Mouse (Mus musculus) hindbrain, postnatal 0 days (tissue): ENCODE measurements around the gene Spata22. TPM values are rescaled to one million over a fixed set of nuclear protein-coding genes. Genes with fewer than 3 reads are reported as not detected.
"Not testable (repeated sequence)": the region's sequence is repeated elsewhere in the genome, so short reads cannot be mapped to it uniquely, and the experiment has no call there.

Source experiments
- ATAC-seq: fragments of 200-750 bp; cut with Nextera tagmentation; 2 replicates; pipeline ENCODE4 v1.8.0; 2017; ENCODE audit warnings: mild to moderate bottlenecking, moderate TSS enrichment, moderate library complexity
- DNase-seq: peaks from one replicate; pipeline ENCODE4 v3.0.0-alpha.2; 2015; ENCODE audit warnings: low spot score
- H3K27ac ChIP-seq: fragments of 300-500 bp; sonication (generic); 2 replicates; pipeline ENCODE4 v1.5.1; 2014; ENCODE audit warnings: mild to moderate bottlenecking
- H3K27me3 ChIP-seq: fragments of 300-500 bp; sonication (generic); 2 replicates; pipeline ENCODE4 v1.6.1; 2014; ENCODE audit warnings: low read length, mixed read lengths; ENCODE audit not compliant: insufficient read depth
- H3K36me3 ChIP-seq: fragments of 300-500 bp; sonication (generic); 2 replicates; pipeline ENCODE4 v1.6.1; 2014; ENCODE audit warnings: low read length, mixed read lengths; ENCODE audit not compliant: insufficient read depth
- H3K4me1 ChIP-seq: fragments of 300-500 bp; sonication (generic); 2 replicates; pipeline ENCODE4 v1.6.1; 2014; ENCODE audit warnings: antibody characterized with exemption, low read length, mixed read lengths; ENCODE audit not compliant: insufficient read depth
- H3K4me2 ChIP-seq: fragments of 300-500 bp; sonication (generic); 2 replicates; pipeline ENCODE4 v1.6.1; 2014; ENCODE audit warnings: low read depth, mild to moderate bottlenecking, low read length, moderate library complexity, mixed read lengths
- H3K4me3 ChIP-seq: fragments of 300-500 bp; sonication (generic); 2 replicates; pipeline ENCODE4 v1.5.1; 2014; ENCODE audit warnings: low read length
- H3K9ac ChIP-seq: fragments of 300-500 bp; sonication (generic); replicated peaks from 2 replicates; pipeline ENCODE4 v1.6.1; 2014; ENCODE audit warnings: mild to moderate bottlenecking, low read length, moderate library complexity, mixed read lengths
- H3K9me3 ChIP-seq: fragments of 300-500 bp; sonication (generic); 2 replicates; pipeline ENCODE4 v1.6.1; 2016; ENCODE audit warnings: low read length, mixed read lengths
- CTCF ChIP-seq: IDR thresholded peaks from 2 replicates; pipeline ENCODE4 v1.5.1; 2016; ENCODE audit warnings: antibody characterized with exemption, control low read depth, low read depth
- WGBS: fragments of 180-500 bp; shearing (Covaris S2); extraction: QIAGEN DNeasy Blood & Tissue Kit; methylation state at CpG from one replicate; pipeline ENCODE4 v1.1.7; 2014; 5-methylcytosine and 5-hydroxymethylcytosine counted together
- polyA plus RNA-seq: library from polyadenylated mRNA; unstranded; fragments of >200 nt; fragmentation: Nextera tagmentation; extraction: Ambion mirVana; gene quantifications from 2 replicates; pipeline ENCODE4 v1.2.1, GENCODE M21; 2015
- total RNA-seq: library from RNA; depleted of rRNA; stranded (reverse); fragments of >200 nt; gene quantifications from 2 replicates; pipeline ENCODE4 v1.2.3, GENCODE M21; 2014

The Spata22 gene
- total and polyA plus RNA-seq, 2 experiments from 2014 or later = 0.34 TPM; not detected in 1

DNA sequence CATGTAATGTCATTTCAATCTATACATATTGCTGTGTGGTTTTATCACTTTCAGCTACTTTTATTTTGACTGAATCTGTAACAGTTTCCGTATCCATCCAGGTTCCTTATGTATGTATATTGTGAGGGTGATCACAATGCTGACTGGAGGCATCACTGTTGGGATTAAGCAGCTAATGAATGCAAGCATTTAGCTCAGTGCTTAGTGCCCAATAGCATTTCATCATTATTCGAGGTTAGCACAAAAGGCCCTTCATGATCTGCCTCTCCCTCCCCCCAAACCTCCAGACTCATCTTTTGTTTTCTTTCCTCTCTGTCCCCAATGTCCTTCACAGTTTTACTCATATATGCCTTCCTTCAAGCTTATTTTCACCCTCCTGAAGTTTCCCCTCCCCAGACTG is 26.4 kb upstream of the Spata22 start:
- H3K4me2 ChIP-seq = no peak overlapping the region
- no peaks in the 10 kb centered on the region for H3K27me3 ChIP-seq
- H3K27ac ChIP-seq = no peak overlapping the region
- H3K9ac ChIP-seq = no peak overlapping the region
- H3K4me3 ChIP-seq = no peak overlapping the region
- H3K36me3 ChIP-seq = no peaks in the 10 kb centered on the region
- WGBS = 25% methylated on average over 2 of the region's 2 CpGs
- TF ChIP-seq CTCF = no peak
- H3K9me3 ChIP-seq = no peaks in the 10 kb centered on the region
- DNase-seq = no peak
- no peak for ATAC-seq
- H3K4me1 ChIP-seq = no peaks in the 10 kb centered on the region

GRCm38 (mm10) chr11:73315961-73316360 is 13.6 kb upstream of the Spata22 start:
- H3K9ac ChIP-seq = no peak overlapping the region
- ATAC-seq = no peak
- H3K4me1 ChIP-seq = no peaks in the 10 kb centered on the region
- no peak overlapping the region for H3K4me2 ChIP-seq
- TF ChIP-seq CTCF = no peak
- no peak for DNase-seq
- no peak overlapping the region for H3K27ac ChIP-seq
- no peaks in the 10 kb centered on the region for H3K27me3 ChIP-seq
- WGBS = 42% methylated on average over 3 of the region's 3 CpGs
- no peaks in the 10 kb centered on the region for H3K9me3 ChIP-seq
- no peak overlapping the region for H3K4me3 ChIP-seq
- no peaks in the 10 kb centered on the region for H3K36me3 ChIP-seq

- not testable (repeated sequence) for DNase-seq, H3K36me3 ChIP-seq, ATAC-seq, H3K4me2 ChIP-seq, H3K27ac ChIP-seq, H3K9ac ChIP-seq, H3K4me1 ChIP-seq, H3K9me3 ChIP-seq, H3K27me3 ChIP-seq, H3K4me3 ChIP-seq
- WGBS = 82% methylated on average over 2 of the region's 2 CpGs
These were observed 11.0 kb upstream of the Spata22 start for GRCm38 (mm10) chr11:73318581-73318980.

- not testable (repeated sequence) for H3K4me2 ChIP-seq, DNase-seq, H3K9ac ChIP-seq, H3K4me3 ChIP-seq, H3K4me1 ChIP-seq, H3K27ac ChIP-seq, H3K27me3 ChIP-seq, H3K36me3 ChIP-seq, H3K9me3 ChIP-seq, ATAC-seq
- 96% methylated on average over 13 of the region's 13 CpGs for WGBS
These were observed 8.5 kb upstream of the Spata22 start for GRCm38 (mm10) chr11:73321064-73321463.

DNA sequence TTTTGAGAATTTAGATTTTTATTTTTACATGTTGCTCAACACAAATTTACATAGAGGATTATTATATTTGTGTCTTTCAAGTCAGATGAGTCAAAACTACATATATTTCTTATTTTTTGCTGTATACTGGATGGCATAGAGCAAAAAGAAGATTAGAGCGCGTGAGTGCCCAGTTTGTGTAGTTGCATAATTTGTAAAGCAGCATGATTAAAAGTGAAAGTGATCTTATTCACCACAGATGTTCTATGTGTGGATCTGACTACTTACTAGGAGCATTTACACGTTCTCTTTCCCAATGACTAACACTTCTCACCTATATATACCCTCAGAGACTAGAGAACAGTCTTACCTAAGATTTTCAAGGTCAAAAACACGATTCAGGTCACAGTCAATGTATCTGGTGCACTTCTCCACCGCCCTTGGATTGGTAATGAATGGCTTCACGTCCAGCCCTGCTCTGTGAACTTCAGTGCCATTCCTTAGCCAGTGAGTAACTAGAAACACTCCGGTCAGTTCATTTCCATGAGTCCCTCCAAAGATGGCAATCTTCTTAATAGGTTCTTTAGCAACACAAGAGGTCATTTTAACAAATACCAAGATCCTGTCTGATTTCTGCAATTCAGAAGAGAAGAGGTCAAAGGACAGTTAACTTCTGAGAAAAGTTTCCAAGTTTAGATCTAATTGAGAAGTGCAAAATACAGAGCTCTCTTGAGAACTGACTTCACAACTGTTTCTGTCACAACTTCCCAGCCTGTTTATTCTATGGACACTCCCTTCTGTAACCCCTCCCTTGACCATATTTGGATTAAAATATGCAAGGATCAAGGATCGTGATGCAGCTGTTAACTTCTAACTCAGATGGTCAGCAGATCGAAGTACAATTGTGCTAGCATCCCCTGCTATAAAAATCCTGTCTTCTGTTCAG is 5.4 kb upstream of the Spata22 start:
- Histone ChIP-seq H3K9me3 (no peaks in the 10 kb centered on the region), H3K4me1 (no peaks in the 10 kb centered on the region), H3K36me3 (no peaks in the 10 kb centered on the region), H3K4me3 (no peak overlapping the region), H3K4me2 (no peak overlapping the region), H3K9ac (no peak overlapping the region), H3K27ac (no peak overlapping the region), H3K27me3 (no peaks in the 10 kb centered on the region)
- no peak for ATAC-seq
- WGBS = 74% methylated on average over 9 of the region's 9 CpGs
- TF ChIP-seq CTCF = no peak
- no peak for DNase-seq

GRCm38 (mm10) chr11:73326485-73326886 is 3.1 kb upstream of the Spata22 start:
- WGBS = 50% methylated on average over 12 of the region's 12 CpGs

GRCm38 (mm10) chr11:73327361-73327760 is 2.2 kb upstream of the Spata22 start:
- ATAC-seq (no peak), DNase-seq (peak; percentile 26)
- Histone ChIP-seq H3K27me3 (no peaks in the 10 kb centered on the region), H3K4me3 (no peak overlapping the region), H3K4me1 (no peaks in the 10 kb centered on the region), H3K9me3 (no peaks in the 10 kb centered on the region), H3K36me3 (no peaks in the 10 kb centered on the region), H3K9ac (no peak overlapping the region), H3K27ac (peak overlapping the region; percentile 20; the same call in 1 of the 2 replicates), H3K4me2 (no peak overlapping the region)
- WGBS = 49% methylated on average over 4 of the region's 4 CpGs
- no peak for TF ChIP-seq CTCF

More at GRCm38 (mm10) chr11:73326485-73326886, 3.1 kb upstream of the Spata22 start:
- TF ChIP-seq CTCF = no peak
- Histone ChIP-seq H3K4me2 (no peak overlapping the region), H3K27ac (peak overlapping the region; percentile 58; the same call in 1 of the 2 replicates), H3K36me3 (no peaks in the 10 kb centered on the region), H3K9ac (no peak overlapping the region), H3K27me3 (no peaks in the 10 kb centered on the region), H3K9me3 (no peaks in the 10 kb centered on the region), H3K4me3 (no peak overlapping the region), H3K4me1 (no peaks in the 10 kb centered on the region)
- ATAC-seq (no peak), DNase-seq (peak; percentile 13)
